Mouse (Mus musculus) cerebellum, adult (tissue): ENCODE data around the gene Slc46a2.

Experiments
- ATAC-seq: cut with Nextera tagmentation; 2 replicates; pipeline ENCODE4 v1.9.2; 2017; ENCODE audit warnings: mild to moderate bottlenecking, moderate library complexity, mixed read lengths; ENCODE audit not compliant: insufficient number of reproducible peaks, low FRiP score, low TSS enrichment

Gene Slc46a2

DNA sequence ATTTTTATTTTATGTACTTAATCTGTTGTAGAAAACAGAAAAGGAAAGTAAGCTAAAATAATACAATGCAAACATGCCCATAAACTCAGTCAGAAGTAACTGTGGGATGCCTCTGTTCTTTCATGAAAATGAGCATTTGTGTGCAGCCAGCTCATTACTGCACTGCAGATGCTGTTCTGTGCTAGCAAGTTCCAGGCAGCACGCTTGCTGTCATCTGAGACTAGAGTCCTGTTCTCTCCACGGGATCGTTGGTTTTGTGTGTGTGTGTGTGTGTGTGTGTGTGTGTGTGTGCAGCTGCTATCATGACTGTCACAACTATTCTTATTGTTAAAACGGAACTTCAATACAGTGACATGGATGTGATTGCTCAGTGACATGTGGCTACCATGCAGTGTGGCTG, 53.0 kb downstream of the Slc46a2 start:
- ATAC-seq = no peak

- ATAC-seq = no peak
Measured at GRCm38 (mm10) chr4:59860431-59860830, 54.4 kb downstream of the Slc46a2 start.

DNA sequence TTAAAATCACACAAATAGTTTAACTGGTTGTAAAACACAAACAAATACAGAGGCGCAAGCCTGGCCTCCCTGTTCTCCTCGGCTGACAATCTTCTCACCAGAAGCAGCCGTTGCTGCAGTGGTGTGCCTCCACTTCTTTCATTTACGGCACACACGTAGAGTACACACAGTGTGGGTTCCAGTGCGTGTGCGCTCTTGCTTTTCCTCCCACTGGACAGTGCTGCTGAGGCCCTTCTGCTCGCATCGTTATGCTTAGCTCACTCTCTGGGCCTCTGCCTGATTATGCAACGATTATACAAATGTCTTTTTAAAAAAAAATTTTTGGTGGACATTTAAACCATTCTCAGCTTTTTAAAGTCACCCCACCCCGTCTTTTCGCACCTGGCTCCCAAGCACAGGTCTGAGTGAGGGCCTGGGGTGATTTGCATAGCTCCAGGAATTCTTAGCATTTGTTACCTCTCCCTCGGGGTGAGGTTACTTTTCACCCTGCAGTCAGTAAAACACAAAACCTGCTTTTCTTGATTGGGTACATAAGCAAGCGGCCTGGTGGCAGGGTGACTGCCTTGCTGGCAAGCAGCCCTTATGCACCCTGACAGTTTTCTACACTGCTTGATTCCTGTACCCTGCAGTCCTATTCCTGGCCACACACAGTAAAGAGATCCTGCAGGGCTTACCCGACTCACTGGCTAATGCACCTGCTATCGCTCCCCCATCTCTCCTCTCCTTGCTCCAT, 55.0 kb downstream of the Slc46a2 start:
- ATAC-seq = peak; percentile 93
